Comparison of ENCODE assay signal across 11 mouse cellular contexts in genomic region chr5:122109325-122110060, GRCm38 (mm10). TPM values are rescaled to one million over a fixed set of nuclear protein-coding genes. Genes with fewer than 3 reads are reported as not detected.
DNase-seq lines count a peak whose midpoint lies in the region; ATAC-seq lines count a peak whose summit lies in the region.
"Had no signal": no experiment of that assay in that cellular context is flagged by ENCODE, and none has a peak within 500 bp of the region (broad histone marks: within the 10 kb centered on the region; RNA-seq: fewer than 3 reads in every experiment).

No protein-coding gene starts in this region.

- no peaks in the 10 kb centered on the region for H3K27me3 ChIP-seq in kidney, embryonic 16.5 days (ENCODE audit: insufficient read depth, low read length)
- H3K27me3 ChIP-seq in heart, embryonic 16.5 days (ENCODE audit: control insufficient read depth, insufficient read depth, low read length), result no peaks in the 10 kb centered on the region
- H3K27me3 ChIP-seq in forebrain, embryonic 10.5 days (ENCODE audit: poor library complexity, severe bottlenecking), result 0 out of 2 replicates have a peak, but pooled peaks cover 9% of the 10 kb centered on the region
- H3K27me3 ChIP-seq: hindbrain, embryonic 15.5 days had no signal

- no peaks in the 10 kb centered on the region for H3K9me3 ChIP-seq in kidney, embryonic 16.5 days (ENCODE audit: low read length)
- no peaks in the 10 kb centered on the region for H3K9me3 ChIP-seq in heart, embryonic 16.5 days (replicated peaks; ENCODE audit: control insufficient read depth, low read length)
- H3K9me3 ChIP-seq in forebrain, embryonic 10.5 days, result no peaks in the 10 kb centered on the region
- H3K9me3 ChIP-seq: hindbrain, embryonic 15.5 days had no signal

- peaks cover 3% of the 10 kb centered on the region; the same call in 1 of the 2 replicates for H3K4me1 ChIP-seq in kidney, embryonic 16.5 days (ENCODE audit: insufficient read depth, low read length)
- no peaks in the 10 kb centered on the region for H3K4me1 ChIP-seq in heart, embryonic 16.5 days (ENCODE audit: control insufficient read depth, insufficient read depth, low read length)
- H3K4me1 ChIP-seq in forebrain, embryonic 10.5 days, result peaks cover 14% of the 10 kb centered on the region
- H3K4me1 ChIP-seq: hindbrain, embryonic 15.5 days had no signal

- no peak overlapping the region for H3K4me2 ChIP-seq in kidney, embryonic 16.5 days (replicated peaks; ENCODE audit: low read depth, low read length)
- no peak overlapping the region for H3K4me2 ChIP-seq in heart, embryonic 16.5 days (ENCODE audit: low read depth, low read length)
- H3K4me2 ChIP-seq: hindbrain, embryonic 15.5 days had no signal

- WGBS in kidney, embryonic 16.5 days, result 52% methylated on average over 16 of the region's 16 CpGs
- 28% methylated on average over 16 of the region's 16 CpGs for WGBS in heart, embryonic 16.5 days
- WGBS in forebrain, embryonic 10.5 days, result 62% methylated on average over 16 of the region's 16 CpGs

- H3K4me3 ChIP-seq in kidney, embryonic 16.5 days (ENCODE audit: low read length), result no peak overlapping the region
- no peak overlapping the region for H3K4me3 ChIP-seq in heart, embryonic 16.5 days (ENCODE audit: low read length)
- no peak overlapping the region for H3K4me3 ChIP-seq in forebrain, embryonic 10.5 days
- H3K4me3 ChIP-seq: hindbrain, embryonic 15.5 days had no signal

- H3K27ac ChIP-seq in kidney, embryonic 16.5 days (ENCODE audit: low read length), result no peak overlapping the region
- peak overlapping the region; percentile 73 for H3K27ac ChIP-seq in heart, embryonic 16.5 days (ENCODE audit: low read length)
- no peak overlapping the region for H3K27ac ChIP-seq in forebrain, embryonic 10.5 days
- H3K27ac ChIP-seq: hindbrain, embryonic 15.5 days had no signal

- no peak for ATAC-seq in kidney, embryonic 16.5 days (ENCODE audit: low FRiP score, low TSS enrichment)
- peak; percentile 53 for ATAC-seq in common myeloid progenitor, adult 5-6 weeks (replicated peaks; ENCODE audit: low read depth, poor library complexity, severe bottlenecking)
- peak; percentile 40 for ATAC-seq in heart, embryonic 16.5 days (replicated peaks; ENCODE audit: extremely low read depth, insufficient read depth, low FRiP score)

- no peaks in the 10 kb centered on the region for H3K36me3 ChIP-seq in kidney, embryonic 16.5 days (ENCODE audit: insufficient read depth, low read length)
- H3K36me3 ChIP-seq in heart, embryonic 16.5 days (ENCODE audit: control insufficient read depth, insufficient read depth), result peaks cover 9% of the 10 kb centered on the region
- H3K36me3 ChIP-seq in forebrain, embryonic 10.5 days (replicated peaks), result no peaks in the 10 kb centered on the region
- H3K36me3 ChIP-seq: hindbrain, embryonic 15.5 days had no signal

- peak; percentile 53 for DNase-seq in kidney, postnatal 10 days
- peak; percentile 49 for DNase-seq in 416B (ENCODE audit: low read depth)
- DNase-seq in urinary bladder, postnatal 4 days (ENCODE audit: low spot score in 2 of 2), result no peak
- DNase-seq in ovary, postnatal 10 days (ENCODE audit: low spot score), result no peak
- no peak for DNase-seq in forebrain, embryonic 10.5 days (ENCODE audit: extremely low spot score, low spot score)
- DNase-seq: cerebellum, postnatal 14 days; lung, postnatal 14 days had no signal

- H3K9ac ChIP-seq in kidney, embryonic 16.5 days (replicated peaks; ENCODE audit: low read length), result no peak overlapping the region
- H3K9ac ChIP-seq in heart, embryonic 16.5 days (ENCODE audit: low read length), result no peak overlapping the region
- H3K9ac ChIP-seq: hindbrain, embryonic 15.5 days had no signal

RNA-seq across cellular contexts. Expression of gene Myl2, which starts 8.7 kb away (rescaled TPM):
- polyA plus RNA-seq in kidney, embryonic 16.5 days (2015; fragmentation: Nextera tagmentation; extraction: Ambion mirVana), result 1.7 and 2.3 TPM in 2 replicates
- not detected in 2 replicates for total RNA-seq in common myeloid progenitor, adult 5-6 weeks (2017)
- 7,978 and 9,755 TPM in 2 replicates for polyA plus RNA-seq in heart, embryonic 16.5 days (2015; fragmentation: Nextera tagmentation; extraction: Ambion mirVana)
- not detected in 2 replicates for polyA plus RNA-seq in forebrain, embryonic 10.5 days (2016; fragmentation: Nextera tagmentation; extraction: Ambion mirVana)

RNA-seq across cellular contexts. Expression of gene Ccdc63, which starts 31.1 kb away (rescaled TPM):
- polyA plus RNA-seq in kidney, embryonic 16.5 days (2015; fragmentation: Nextera tagmentation; extraction: Ambion mirVana), result 0.15 TPM in 1 of 2 replicates, not detected in the other
- 0.14 and 1.4 TPM in 2 replicates for total RNA-seq in common myeloid progenitor, adult 5-6 weeks (2017)
- 0.12 and 0.56 TPM in 2 replicates for polyA plus RNA-seq in heart, embryonic 16.5 days (2015; fragmentation: Nextera tagmentation; extraction: Ambion mirVana)
- polyA plus RNA-seq in forebrain, embryonic 10.5 days (2016; fragmentation: Nextera tagmentation; extraction: Ambion mirVana), result not detected in 2 replicates
- polyA plus RNA-seq: hindbrain, embryonic 15.5 days had no signal

RNA-seq across cellular contexts. Expression of gene Ppp1cc, which starts 48.6 kb away (rescaled TPM):
- polyA plus RNA-seq in kidney, embryonic 16.5 days (2015; fragmentation: Nextera tagmentation; extraction: Ambion mirVana), result 269 and 277 TPM in 2 replicates
- total RNA-seq in common myeloid progenitor, adult 5-6 weeks (2017), result 207 and 220 TPM in 2 replicates
- polyA plus RNA-seq in heart, embryonic 16.5 days (2015; fragmentation: Nextera tagmentation; extraction: Ambion mirVana), result 237 and 248 TPM in 2 replicates
- polyA plus RNA-seq in forebrain, embryonic 10.5 days (2016; fragmentation: Nextera tagmentation; extraction: Ambion mirVana), result 337 and 341 TPM in 2 replicates

RNA-seq across cellular contexts. Expression of gene Cux2, which starts 59.6 kb away (rescaled TPM):
- polyA plus RNA-seq in kidney, embryonic 16.5 days (2015; fragmentation: Nextera tagmentation; extraction: Ambion mirVana), result 9.0 and 9.9 TPM in 2 replicates
- not detected in 2 replicates for total RNA-seq in common myeloid progenitor, adult 5-6 weeks (2017)
- 3.0 and 3.7 TPM in 2 replicates for polyA plus RNA-seq in heart, embryonic 16.5 days (2015; fragmentation: Nextera tagmentation; extraction: Ambion mirVana)
- polyA plus RNA-seq in forebrain, embryonic 10.5 days (2016; fragmentation: Nextera tagmentation; extraction: Ambion mirVana), result 5.0 and 6.5 TPM in 2 replicates

Comparison
In these comparisons a context has a peak if more than half of its experiments do, and no peak if none do; other contexts are left out.
1. DNase-seq: peak in kidney, postnatal 10 days (single experiment) and 416B (single experiment); none in urinary bladder, postnatal 4 days (0 of 2), ovary, postnatal 10 days (single experiment) and forebrain, embryonic 10.5 days (single experiment).
2. RNA of gene Myl2, which starts 8.7 kb away (polyA plus RNA-seq): 7,978 to 9,755 TPM in heart, embryonic 16.5 days; 1.7 to 2.3 TPM in kidney, embryonic 16.5 days and not detected in forebrain, embryonic 10.5 days; every median in the first group is over 1,000 times any median in the second.